Mouse (Mus musculus) MEL (cell line): Measurements from ENCODE around the gene Zcchc14.
A peak's percentile ranks its signal among the peaks of the same experiment; 100 is the strongest.

Source experiments
- CHD1 ChIP-seq: IDR thresholded peaks from 2 replicates; pipeline ENCODE4 v1.6.1; 2012; ENCODE audit warnings: low read depth, mild to moderate bottlenecking, inconsistent platforms, low read length, improper control_type of control experiment
- CHD2 ChIP-seq: IDR thresholded peaks from 2 replicates; pipeline ENCODE4 v1.6.1; 2011; ENCODE audit warnings: low read length, improper control_type of control experiment
- CTCF ChIP-seq, 3 experiments: IDR thresholded peaks in 2 of 3; conservative IDR thresholded peaks in 1 of 3; 2 replicates each; pipeline ENCODE4 v1.5.1; 2011 to 2012; ENCODE audit warnings: low read length in 3 of 3, low read depth in 2 of 3, mild to moderate bottlenecking in 2 of 3, improper control_type of control experiment in 1 of 3, inconsistent platforms in 1 of 3, mixed read lengths in 1 of 3, moderate library complexity in 1 of 3; ENCODE audit not compliant: control insufficient read depth in 1 of 3, insufficient read depth in 1 of 3, poor library complexity in 1 of 3, severe bottlenecking in 1 of 3
- GATA1 ChIP-seq: IDR thresholded peaks from 2 replicates; pipeline ENCODE4 v1.6.1; 2011; ENCODE audit warnings: low read depth, low read length, improper control_type of control experiment
- MYB ChIP-seq: IDR thresholded peaks from 2 replicates; pipeline ENCODE4 v1.6.1; 2011; ENCODE audit warnings: mild to moderate bottlenecking, low read depth, low read length, improper control_type of control experiment
- POLR2AphosphoS2 ChIP-seq: IDR thresholded peaks from 2 replicates; pipeline ENCODE4 v1.6.1; 2011; ENCODE audit warnings: low read length, improper control_type of control experiment
- TAL1 ChIP-seq: IDR thresholded peaks from 2 replicates; pipeline ENCODE4 v1.6.1; 2012; ENCODE audit warnings: mild to moderate bottlenecking, inconsistent platforms, low read length, moderate library complexity, mixed read lengths

GRCm38 (mm10) chr8:121591178-121592066 is 61.3 kb downstream of the Zcchc14 start:
- TF ChIP-seq CHD2, result no peak
- no peak for TF ChIP-seq TAL1
- TF ChIP-seq CTCF (IDR thresholded peaks at IDR 0.05 in 2 of 3, conservative IDR thresholded peaks at IDR 0.05 in 1 of 3; ENCODE audit: control insufficient read depth in 1 of 3, insufficient read depth in 1 of 3, low read depth in 2 of 3, low read length in 3 of 3, poor library complexity in 1 of 3, severe bottlenecking in 1 of 3), result peak; percentile 29 to 54 (median 44)
- no peak for TF ChIP-seq CHD1
- TF ChIP-seq MYB, result no peak
- TF ChIP-seq POLR2AphosphoS2, result no peak
- no peak for TF ChIP-seq GATA1
